Mouse (Mus musculus) retina, postnatal 7 days (tissue): ENCODE data around the gene Cyp27b1.
A peak's percentile ranks its signal among the peaks of the same experiment; 100 is the strongest.
"Not testable (repeated sequence)": the region's sequence is repeated elsewhere in the genome, so short reads cannot be mapped to it uniquely, and the experiment has no call there.

Source experiments
- DNase-seq: peaks from one replicate; pipeline ENCODE4 v3.0.0-alpha.2; 2012; ENCODE audit warnings: low read depth, low spot score

Cyp27b1 gene

DNA sequence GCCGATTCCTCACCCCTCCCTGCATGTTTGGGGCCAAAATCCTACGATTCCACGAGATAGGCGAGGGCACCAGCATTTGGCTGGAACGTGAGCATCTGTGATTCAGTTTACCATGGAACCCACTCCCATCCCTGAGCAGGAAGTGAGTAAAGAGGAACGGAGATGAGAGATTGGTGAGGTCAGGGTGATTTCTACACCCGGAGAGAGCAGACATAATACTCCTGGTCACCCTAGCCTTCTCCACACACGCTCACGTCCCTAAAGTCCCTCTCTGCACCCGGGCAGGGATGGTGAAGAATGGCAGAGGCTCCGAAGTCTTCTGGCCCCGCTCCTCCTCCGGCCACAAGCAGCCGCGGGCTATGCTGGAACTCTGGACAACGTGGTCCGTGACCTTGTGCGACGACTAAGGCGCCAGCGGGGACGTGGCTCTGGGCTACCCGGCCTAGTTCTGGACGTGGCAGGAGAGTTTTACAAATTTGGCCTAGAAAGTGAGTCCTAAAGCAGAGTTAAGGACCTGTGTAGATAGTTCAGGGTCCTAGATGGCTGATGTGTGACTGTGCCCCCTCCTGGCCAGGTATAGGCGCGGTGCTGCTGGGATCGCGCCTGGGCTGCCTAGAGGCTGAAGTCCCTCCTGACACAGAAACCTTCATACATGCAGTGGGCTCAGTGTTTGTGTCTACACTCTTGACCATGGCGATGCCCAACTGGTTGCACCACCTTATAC, 1.5 kb downstream of the Cyp27b1 start:
- DNase-seq: no peak

DNA sequence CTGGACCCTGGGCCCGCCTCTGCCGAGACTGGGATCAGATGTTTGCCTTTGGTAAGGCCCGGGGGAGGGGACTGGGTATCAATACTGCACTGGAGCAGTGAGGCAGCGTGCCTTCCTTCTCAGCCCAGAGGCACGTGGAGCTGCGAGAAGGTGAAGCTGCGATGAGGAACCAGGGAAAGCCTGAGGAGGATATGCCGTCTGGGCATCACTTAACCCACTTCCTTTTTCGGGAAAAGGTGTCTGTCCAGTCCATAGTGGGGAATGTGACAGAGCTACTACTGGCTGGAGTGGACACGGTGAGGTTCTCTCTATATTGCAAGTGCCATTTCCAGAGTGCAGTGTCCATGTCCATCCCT, 2.0 kb downstream of the Cyp27b1 start:
- DNase-seq: no peak

DNA sequence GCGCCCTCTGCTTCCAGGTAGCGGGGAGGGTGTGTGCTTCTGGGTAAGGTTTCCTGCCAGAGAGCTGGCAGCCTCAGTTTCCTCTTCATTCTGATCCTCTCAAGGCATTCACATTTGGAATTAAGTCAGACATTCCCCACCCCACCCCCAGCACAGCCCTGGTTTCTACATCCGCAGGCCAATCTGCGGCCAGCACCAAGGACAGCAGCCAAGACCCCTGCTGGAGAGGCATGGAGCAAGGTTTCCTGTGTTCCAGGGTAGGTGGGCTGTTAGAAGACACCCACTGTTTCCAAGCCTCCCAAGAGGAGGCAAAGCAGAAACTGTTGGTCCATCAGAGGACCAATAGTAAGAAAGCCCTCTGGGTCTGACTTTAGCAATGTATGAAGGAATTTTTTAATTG, 6.6 kb downstream of the Cyp27b1 start:
- no peak for DNase-seq

DNA sequence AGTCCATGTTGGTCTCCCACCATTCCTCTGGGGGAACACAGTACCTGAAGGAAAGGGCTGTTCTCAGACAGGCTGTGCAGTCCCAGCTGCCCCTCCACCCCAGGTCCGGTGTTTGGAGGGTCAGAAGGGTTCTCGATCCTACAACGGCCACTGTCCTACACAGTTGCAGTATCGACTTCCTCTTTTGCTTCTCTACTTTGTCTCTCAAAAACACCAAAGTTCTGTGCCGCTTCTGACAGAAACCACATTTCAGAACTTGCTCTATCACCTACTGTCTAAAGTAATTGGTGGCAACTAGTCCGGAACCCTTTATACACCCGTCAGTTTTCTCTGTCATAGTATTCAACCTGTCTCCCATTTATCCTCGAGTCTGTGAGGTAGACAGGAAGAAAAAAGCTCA, 7.4 kb downstream of the Cyp27b1 start:
- DNase-seq: no peak

DNA sequence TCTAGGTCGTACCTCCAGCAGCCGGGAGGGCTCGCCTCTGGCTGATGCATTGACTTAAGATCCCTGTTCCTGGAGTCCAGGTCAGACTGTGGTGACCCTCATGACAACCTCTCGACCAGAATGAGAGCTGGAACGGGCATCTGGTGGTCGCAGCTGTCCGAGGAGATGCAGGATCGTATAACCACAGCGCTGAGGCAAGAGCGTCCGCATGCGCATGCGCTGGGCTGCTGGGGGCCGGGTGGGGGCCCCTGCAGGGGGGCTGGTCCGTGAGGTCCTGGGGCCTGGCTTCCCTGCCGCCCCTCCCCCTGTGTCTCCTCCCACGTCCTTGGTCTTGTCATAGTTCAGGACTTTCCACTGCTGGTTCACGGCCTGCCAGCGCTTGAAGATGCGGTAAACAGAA, 8.4 kb downstream of the Cyp27b1 start:
- DNase-seq: no peak

DNA sequence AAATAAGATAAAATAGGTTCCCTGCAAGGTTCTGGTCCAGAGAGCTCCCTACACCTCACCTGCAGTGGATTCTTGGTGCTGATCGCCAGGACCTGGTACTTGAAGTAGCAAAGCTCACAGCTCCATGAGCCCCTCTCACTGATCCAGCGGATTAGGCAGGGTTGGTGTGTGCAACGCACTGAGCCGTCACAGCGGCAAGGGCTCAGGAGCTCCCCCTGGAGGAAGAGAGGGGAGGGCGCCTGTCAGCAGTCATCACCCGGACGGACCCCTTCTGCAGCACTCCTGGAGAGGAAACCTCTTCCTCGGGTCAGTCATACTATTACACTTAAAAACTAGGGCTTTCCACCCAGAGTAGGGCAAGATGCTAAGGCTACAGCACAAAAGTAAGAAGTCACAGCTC, 10.1 kb downstream of the Cyp27b1 start:
- peak; percentile 87 for DNase-seq

DNA sequence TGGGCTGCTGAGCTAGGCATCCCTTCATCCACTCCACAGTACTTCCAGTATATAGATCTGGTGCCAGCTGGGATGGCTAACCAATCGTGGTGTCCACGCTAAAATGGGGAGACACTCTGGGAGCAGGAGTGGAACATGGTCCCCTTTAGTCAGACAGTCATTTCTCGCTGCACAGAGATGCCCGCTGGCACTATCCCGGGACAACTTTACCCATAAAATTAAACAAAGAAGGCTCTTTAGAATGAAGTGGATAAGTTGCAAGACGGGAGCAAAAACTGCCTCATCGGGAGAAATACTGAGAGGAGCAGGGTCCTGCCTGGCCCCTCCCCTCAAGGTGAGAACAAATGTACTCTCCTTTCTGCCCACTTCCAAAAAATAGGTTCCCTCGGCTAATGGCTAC, 10.7 kb downstream of the Cyp27b1 start:
- DNase-seq: no peak

DNA sequence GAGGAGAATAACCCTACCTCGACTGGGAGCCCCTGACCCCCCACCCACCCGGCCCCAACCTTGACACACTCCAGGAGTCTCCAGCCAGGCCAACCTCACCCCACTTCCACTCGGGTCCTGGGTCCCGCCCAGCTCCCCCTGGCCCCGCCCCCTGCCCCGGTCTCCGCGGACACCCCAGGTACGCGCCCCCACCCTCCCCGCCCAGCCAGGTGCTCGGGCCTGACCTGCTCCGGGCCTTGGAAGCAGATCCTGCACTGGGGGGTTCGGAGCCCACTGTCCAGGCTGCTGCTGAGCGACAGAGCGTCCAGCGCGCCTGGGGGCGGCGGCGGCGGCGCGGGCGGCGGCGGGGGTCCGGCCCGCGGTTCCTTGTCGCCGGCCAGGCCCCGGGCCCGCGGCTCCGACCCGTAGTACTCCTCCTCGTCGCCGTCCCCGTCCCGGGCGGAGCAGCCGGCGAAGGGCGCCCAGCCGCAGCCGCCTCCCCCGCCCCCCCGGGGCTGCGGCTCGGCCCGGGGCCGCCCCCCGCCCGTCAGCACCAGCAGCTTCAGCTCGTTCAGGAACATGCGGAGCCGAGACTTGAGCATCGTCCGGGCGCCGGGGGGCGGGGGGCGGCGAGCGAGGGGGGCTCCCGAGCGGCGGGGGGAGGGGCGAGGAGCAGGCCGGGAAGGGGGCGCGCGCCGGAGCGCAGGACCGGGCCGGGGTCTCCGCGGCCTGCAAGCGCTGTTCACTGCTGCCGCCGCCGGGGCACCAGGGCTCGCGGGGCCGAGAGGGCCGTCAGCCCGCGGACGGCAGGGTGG, 11.3 kb downstream of the Cyp27b1 start:
- DNase-seq: no peak

DNA sequence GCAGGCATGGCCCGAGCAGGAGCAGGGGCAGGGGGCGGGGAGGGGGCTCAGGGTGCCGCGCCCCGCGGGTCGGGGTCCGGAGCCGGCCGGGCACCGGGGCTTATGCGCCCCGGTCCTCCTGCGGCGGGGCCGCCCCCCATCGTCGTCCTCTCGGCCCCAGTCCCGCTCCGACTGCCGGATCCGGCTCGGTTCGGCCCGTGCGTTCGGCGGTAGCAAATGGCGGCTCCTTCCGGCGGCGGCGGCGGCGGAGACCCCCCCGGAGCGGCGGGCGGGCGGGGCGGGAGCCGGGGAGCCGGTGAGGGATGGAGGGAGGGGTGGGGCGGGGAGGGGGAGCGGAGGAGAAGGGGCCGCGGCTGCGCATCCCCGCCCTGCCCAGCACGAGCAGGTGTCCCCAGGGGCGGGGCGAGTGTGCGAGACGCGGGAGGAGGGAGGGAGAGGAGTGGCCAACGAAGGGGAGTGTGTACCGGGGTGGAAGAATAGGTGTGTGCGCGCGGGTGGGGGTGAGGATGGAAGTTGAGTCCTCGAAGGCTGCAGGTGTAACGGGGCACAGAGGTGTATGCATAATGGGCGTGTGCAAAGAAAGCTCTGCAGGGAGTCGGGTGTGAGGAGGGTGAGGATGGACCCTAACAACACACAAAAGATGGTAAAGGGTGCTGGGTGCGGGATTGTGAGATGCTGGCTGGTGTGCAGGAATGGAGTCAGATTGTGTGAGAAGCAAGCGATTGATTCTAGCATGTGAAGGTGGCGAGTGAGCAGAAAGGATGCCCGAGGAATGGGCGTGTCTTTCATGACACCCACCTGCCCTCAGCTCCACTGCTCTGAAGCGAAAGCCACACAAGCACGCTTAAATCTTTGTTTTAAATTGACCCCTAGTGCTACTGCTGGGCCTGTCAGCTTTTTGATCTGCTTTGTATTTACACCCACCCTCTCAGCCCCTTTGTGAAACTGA, 12.2 kb downstream of the Cyp27b1 start, which contains the start of gene March9:
March9 (minus strand) TSS at position 217 of the 949 bp plus-strand sequence.
- peak; percentile 57 for DNase-seq

DNA sequence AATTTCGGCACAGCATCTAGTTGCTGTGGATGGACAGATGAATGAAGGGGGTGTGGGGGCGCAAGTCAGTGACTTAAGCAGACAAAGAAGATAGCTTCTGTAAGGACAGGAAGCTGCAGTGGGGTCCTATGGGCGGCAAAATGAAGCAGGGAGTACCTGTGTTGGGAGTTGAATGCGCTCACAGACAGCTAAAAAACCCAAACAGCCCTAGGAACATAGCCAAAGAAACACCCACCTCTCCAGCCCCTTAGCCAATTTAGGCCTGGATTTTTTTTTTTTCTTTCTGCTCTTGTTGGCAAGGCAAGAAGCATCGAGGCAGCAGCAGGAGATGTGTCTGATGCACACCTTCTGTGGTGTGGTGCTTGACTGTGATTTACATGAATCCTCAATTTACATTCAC, 13.0 kb downstream of the Cyp27b1 start:
- no peak for DNase-seq

DNA sequence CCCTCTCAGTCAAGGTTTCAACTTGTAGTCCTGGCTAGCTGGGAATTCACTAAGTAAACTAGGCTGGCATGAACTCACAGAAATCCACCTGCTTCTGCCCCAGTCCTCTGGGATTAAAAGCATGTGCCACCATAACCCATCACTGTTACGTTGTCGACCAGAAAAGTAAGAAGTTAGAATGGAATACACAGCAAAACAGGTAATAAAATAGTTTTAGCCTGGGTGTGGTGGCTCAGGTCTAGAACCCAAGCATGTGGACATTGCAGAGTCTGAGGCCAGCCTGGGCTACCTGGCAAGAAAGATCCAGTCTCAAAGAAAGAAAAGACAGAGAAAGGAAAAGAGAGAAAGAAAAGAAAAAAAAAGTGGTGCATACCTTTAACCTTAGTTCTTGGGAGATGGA, 13.5 kb downstream of the Cyp27b1 start:
- DNase-seq: no peak

DNA sequence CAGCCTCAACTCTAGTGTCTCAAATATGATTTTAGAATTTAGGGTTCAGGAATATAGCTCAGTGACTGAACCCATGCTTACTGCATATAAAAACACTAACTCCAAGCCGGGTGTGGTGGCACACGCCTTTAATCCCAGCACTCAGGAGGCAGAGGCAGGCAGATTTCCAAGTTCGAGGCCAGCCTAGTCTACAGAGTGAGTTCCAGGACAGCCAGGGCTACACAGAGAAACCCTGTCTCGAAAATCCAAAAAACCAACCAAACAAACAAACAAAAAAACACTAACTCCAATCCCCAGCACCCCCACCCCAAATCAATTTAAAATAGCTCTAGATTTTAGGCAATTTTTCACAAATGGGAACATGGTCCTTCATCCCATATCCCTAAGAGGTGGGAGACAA, 14.1 kb downstream of the Cyp27b1 start:
- not testable (repeated sequence) for DNase-seq

DNA sequence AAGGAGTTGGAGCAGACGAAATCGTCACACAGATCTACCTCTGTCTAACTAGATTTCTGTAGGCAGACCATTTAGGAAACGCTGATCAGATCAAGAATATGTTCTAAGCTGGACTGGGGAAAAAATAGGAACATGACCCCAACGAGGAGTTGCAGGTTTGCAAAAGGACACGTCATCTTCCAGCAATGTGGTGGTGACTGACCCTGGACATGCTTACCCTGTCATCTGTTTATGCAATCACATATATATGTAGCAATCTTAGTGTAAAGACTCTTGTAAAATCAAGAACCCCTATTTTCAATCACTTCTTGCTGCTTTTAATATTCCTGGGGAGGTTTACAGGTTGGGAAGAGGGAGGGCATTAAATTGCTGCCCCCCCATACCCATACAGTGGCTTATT, 14.5 kb downstream of the Cyp27b1 start:
- no peak for DNase-seq

DNA sequence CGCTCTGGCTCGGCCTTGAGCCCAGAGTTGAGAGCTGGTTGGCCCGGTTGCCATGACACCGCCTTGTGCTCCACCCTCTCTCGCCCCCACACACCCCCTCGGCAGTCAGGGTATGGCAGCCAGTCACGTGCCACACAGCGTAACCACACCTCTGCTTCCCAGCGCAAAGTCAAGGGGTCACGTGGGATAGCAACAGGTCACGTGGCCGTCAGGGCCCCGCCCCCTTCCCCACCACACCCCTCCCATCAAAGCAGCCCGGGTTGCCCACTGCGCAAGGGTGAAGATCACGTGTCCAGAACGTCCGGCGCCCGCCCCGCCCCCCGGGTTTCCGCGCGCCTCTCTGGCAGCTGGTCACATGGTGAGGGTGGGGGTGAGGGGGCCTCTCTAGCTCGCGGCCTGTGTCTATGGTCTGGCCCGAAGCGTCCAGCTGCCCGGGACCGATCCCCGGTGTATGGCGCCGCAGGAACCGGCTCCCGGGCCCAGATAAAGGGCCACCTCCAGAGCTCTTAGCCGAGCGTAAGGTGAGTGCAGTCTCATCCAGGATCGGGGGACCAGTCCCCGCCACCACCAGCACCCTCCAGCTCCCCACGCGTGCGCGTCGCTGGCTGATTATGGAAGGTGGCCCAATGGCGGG, 15.3 kb downstream of the Cyp27b1 start, which contains the start of gene Cdk4:
Cdk4 (plus strand) TSS at position 296 of the 634 bp plus-strand sequence.
- DNase-seq: peak; percentile 96

DNA sequence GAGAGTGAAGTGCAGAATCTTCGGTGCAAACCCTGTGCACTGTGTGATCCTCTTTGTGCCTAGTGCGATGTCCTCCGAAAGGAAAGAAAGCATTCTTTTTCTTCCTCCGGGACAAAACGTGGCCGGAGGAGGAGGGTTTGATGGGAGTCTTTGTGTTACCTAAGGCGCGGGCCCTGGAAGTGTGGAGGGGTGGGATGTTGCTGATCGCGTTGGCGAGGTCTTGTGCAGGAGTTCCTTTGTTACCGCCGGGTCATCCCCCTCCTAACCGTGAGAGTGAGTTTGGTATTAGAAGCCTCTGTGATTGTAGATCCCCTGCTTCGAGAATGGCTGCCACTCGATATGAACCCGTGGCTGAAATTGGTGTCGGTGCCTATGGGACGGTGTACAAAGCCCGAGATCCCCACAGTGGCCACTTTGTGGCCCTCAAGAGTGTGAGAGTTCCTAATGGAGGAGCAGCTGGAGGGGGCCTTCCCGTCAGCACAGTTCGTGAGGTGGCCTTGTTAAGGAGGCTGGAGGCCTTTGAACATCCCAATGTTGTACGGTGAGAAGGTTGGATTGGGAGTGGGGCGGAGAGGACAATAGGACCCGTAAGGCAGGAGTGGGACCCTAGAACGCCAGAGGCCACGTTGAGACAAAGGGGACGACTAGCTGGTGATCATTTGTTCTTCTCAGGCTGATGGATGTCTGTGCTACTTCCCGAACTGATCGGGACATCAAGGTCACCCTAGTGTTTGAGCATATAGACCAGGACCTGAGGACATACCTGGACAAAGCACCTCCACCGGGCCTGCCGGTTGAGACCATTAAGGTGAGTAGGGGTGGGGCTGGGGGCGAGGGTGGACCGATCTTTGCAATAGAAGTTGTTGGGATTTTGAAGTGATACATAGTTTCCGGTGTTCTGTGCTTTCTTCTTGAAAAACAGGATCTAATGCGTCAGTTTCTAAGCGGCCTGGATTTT, 16.1 kb downstream of the Cyp27b1 start:
- no peak for DNase-seq

DNA sequence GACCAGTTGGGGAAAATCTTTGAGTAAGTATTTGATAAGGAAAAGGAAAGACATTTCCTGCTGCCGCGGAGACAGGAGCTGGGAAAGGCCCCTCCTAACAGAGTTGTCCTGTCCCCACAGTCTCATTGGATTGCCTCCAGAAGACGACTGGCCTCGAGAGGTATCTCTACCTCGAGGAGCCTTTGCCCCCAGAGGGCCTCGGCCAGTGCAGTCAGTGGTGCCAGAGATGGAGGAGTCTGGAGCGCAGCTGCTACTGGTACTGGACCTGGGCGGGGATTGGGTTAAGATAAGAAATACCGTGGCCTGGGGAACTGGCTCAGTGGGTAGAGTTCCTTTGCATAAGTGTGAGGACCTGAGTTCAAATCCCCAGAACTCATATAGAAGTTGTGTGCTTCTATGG, 17.9 kb downstream of the Cyp27b1 start:
- DNase-seq: no peak

DNA sequence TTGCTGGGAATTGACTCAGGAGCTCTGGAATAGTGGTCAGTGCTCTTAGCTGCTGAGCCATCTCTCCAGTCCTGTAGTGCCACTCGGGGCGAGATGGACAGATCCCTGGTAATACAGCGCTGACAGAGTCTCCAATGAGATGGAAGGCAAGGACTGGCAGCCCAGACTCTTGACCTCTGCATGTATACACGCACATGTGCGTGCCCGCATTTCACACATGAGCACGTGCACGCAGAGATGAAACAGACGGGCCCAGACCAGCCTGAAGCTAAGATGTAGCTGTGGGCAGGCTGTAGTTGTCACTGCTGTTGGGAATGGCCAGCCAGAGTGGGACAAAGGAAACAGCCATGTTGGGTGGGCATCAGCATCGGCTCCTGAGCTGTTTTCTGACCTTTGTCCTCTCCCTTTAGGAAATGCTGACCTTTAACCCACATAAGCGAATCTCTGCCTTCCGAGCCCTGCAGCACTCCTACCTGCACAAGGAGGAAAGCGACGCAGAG, 18.5 kb downstream of the Cyp27b1 start:
- DNase-seq: no peak

DNA sequence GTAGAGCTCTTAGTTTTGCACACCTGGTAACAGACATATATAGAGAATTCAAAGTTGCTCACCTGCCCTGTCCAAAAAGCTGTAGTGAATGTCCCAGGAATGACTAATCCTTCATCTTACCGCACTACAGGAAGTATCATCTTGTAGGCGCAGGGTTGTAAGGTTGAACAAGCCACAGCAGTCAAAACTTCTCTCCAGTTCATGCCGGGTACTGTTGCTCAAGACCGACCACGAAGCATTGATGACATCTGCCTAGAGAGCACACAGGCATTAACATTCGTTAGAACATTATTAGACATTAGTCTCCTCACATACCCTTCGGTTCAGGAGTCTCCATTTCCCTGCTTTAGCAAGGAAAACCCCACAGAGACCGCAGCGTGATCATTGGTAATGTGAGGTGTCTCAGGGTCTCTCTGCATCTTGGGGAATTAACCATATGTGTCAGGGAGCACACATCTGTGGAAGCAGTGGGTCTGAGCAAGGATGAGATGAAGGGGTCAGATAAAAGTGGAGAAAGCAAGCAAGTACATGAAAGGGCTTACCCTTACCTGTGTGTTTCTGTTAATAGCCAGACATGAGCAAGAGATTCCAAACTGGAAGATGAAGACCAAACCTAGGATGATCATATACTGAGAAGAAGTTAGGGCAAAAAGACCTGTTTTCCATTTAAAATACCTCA, 20.4 kb downstream of the Cyp27b1 start:
- DNase-seq: no peak
